Mouse (Mus musculus) E14TG2a.4 (cell line): ENCODE measurements around the gene Gm20388.

Experiments
- H3K27me3 ChIP-seq: 2 replicates; pipeline ENCODE4 v1.6.1; 2014; ENCODE audit warnings: low read length, control low read depth; ENCODE audit not compliant: insufficient read depth
- H3K36me3 ChIP-seq: 2 replicates; pipeline ENCODE4 v1.6.1; 2014; ENCODE audit warnings: low read length, control low read depth; ENCODE audit not compliant: insufficient read depth
- H3K4me1 ChIP-seq: replicated peaks from 2 replicates; pipeline ENCODE4 v1.6.1; 2014; ENCODE audit warnings: low read depth, low read length, control low read depth
- H3K4me3 ChIP-seq: replicated peaks from 2 replicates; pipeline ENCODE4 v1.5.1; 2014; ENCODE audit warnings: mild to moderate bottlenecking, low read length
- H3K9me3 ChIP-seq: 2 replicates; pipeline ENCODE4 v1.6.1; 2014; ENCODE audit warnings: low read length, control low read depth
- CTCF ChIP-seq: conservative IDR thresholded peaks from 2 replicates; pipeline ENCODE4 v1.5.1; 2014; ENCODE audit warnings: low read length
- NANOG ChIP-seq: IDR thresholded peaks from 2 replicates; pipeline ENCODE4 v1.6.1; 2014; ENCODE audit warnings: borderline replicate concordance, low read length, mixed read lengths
- POU5F1 ChIP-seq: IDR thresholded peaks from 2 replicates; pipeline ENCODE4 v1.6.1; 2014; ENCODE audit warnings: low read length, borderline replicate concordance

Gene Gm20388

DNA sequence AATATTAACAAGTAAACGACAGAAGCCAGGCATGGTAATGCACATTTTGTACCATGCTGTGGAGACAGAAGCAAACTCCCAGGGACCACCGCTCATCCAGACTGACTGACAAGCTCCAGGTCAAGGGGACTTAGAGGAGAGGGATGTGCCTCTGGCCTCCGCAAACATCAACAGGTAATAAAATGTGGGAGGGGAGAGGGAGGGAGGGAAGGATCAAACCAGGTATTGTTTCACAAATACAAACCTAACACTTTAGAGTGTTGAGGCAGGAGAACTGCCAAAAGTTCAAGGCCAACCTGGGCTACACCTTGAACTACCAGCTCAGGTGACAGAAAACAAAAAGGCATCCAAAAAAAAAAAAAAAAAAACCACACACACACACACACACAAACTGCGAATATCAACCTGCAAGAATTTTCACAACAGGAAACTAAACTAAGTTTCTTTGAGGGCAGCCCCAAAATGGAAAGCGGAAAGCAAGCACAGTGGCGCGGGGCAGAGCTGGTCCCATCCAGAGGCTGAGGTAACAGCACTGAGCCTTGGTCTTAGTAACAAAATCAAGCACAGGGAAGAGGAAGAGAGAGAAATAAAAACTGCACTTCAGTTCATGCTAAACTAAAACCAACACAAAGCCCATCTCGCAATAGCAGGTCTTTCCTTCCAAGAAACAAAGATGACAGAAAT, 3076.0 kb downstream of the Gm20388 start:
- peaks cover 86% of the 10 kb centered on the region for H3K4me1 ChIP-seq
- peaks cover 16% of the 10 kb centered on the region; the same call in 1 of the 2 replicates for H3K36me3 ChIP-seq
- no peaks in the 10 kb centered on the region for H3K27me3 ChIP-seq
- no peaks in the 10 kb centered on the region for H3K9me3 ChIP-seq
- H3K4me3 ChIP-seq = no peak overlapping the region
- TF ChIP-seq POU5F1 = no peak
- TF ChIP-seq CTCF = no peak
- no peak for TF ChIP-seq NANOG

DNA sequence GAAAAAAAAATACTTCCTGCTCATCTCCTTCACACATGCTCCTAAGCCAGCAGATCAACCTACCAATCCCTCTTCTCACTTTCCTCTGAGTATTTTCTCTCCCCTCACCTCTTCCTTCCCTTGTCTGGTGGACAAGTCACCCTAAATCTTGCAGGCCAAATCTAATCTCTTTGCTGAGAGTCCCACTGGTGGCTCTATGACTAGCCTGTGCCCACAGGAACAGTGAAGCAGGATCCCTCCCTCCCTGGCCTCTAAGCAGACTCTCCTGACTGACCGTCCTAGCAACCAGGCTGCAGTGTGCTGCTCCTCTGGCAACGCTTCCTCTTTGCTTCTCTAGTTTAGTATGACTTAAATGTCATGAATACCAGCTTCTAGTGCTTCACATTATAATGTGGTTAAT, 3076.6 kb downstream of the Gm20388 start:
- Histone ChIP-seq H3K36me3 (peaks cover 16% of the 10 kb centered on the region; the same call in 1 of the 2 replicates), H3K4me3 (no peak overlapping the region), H3K4me1 (peaks cover 86% of the 10 kb centered on the region), H3K9me3 (no peaks in the 10 kb centered on the region), H3K27me3 (no peaks in the 10 kb centered on the region)
- no peak for TF ChIP-seq NANOG
- no peak for TF ChIP-seq CTCF
- no peak for TF ChIP-seq POU5F1

- Histone ChIP-seq H3K27me3 (no peaks in the 10 kb centered on the region), H3K9me3 (no peaks in the 10 kb centered on the region), H3K36me3 (peaks cover 16% of the 10 kb centered on the region; the same call in 1 of the 2 replicates), H3K4me3 (no peak overlapping the region), H3K4me1 (peaks cover 92% of the 10 kb centered on the region)
- TF ChIP-seq NANOG (no peak), POU5F1 (no peak), CTCF (no peak)
These were observed 3078.3 kb downstream of the Gm20388 start for GRCm38 (mm10) chr8:122988955-122989354.

- Histone ChIP-seq H3K4me1 (peaks cover 93% of the 10 kb centered on the region), H3K4me3 (no peak overlapping the region), H3K36me3 (peaks cover 15% of the 10 kb centered on the region; the same call in 1 of the 2 replicates), H3K27me3 (no peaks in the 10 kb centered on the region), H3K9me3 (no peaks in the 10 kb centered on the region)
- TF ChIP-seq POU5F1 (no peak), NANOG (no peak), CTCF (no peak)
These were observed 3079.3 kb downstream of the Gm20388 start for GRCm38 (mm10) chr8:122989976-122990375.

DNA sequence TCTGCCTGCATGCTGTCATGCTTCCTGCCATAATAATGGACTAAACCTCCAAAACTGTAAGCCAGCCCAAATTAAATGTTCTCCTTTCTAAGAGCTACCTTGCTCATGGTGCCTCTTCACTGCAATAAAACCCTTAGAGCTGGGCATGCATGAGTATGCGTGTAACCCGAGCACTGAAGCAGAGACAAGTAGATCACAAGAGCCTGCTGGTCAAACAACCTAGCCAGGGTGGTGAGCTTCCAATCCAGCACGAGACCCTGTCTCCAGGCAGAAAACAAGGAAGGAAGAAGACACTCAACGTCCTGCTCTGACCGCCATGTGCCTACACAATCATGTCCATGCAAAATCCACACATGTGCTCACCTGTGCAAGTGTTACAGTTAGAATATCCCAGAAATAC, 3080.7 kb downstream of the Gm20388 start:
- H3K4me3 ChIP-seq = no peak overlapping the region
- H3K27me3 ChIP-seq = no peaks in the 10 kb centered on the region
- peaks cover 88% of the 10 kb centered on the region for H3K4me1 ChIP-seq
- no peaks in the 10 kb centered on the region for H3K9me3 ChIP-seq
- peaks cover 1% of the 10 kb centered on the region; the same call in 1 of the 2 replicates for H3K36me3 ChIP-seq
- TF ChIP-seq POU5F1 = no peak
- no peak for TF ChIP-seq CTCF
- TF ChIP-seq NANOG = no peak

- peaks cover 88% of the 10 kb centered on the region for H3K4me1 ChIP-seq
- H3K27me3 ChIP-seq = no peaks in the 10 kb centered on the region
- TF ChIP-seq CTCF (no peak), POU5F1 (no peak), NANOG (no peak)
- H3K36me3 ChIP-seq = no peaks in the 10 kb centered on the region; the same call in 1 of the 2 replicates
- no peaks in the 10 kb centered on the region for H3K9me3 ChIP-seq
- H3K4me3 ChIP-seq = no peak overlapping the region
These were observed 3081.7 kb downstream of the Gm20388 start for GRCm38 (mm10) chr8:122992296-122992695.

DNA sequence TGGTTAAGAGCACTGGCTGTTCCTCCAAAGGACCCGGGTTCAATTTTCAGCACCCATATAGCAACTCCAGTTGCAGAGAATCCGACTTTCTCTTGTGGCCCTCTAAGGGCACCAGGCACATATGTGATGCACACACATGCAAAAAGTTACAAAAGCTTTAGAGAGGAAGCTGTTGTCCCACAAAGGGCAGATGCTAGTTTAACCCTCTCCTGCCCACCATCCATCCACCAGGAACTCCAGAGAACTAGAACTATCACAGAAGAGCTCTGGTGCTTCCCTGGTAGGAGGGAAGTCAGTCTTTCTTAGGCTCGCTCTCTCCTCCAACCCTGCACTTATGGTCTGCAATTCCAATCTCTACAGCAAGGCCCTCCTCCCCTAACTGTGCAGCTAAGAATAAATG, 3082.4 kb downstream of the Gm20388 start:
- Histone ChIP-seq H3K27me3 (no peaks in the 10 kb centered on the region), H3K4me1 (peaks cover 88% of the 10 kb centered on the region), H3K4me3 (no peak overlapping the region), H3K9me3 (no peaks in the 10 kb centered on the region), H3K36me3 (no peaks in the 10 kb centered on the region; the same call in 1 of the 2 replicates)
- no peak for TF ChIP-seq NANOG
- TF ChIP-seq POU5F1 = no peak

DNA sequence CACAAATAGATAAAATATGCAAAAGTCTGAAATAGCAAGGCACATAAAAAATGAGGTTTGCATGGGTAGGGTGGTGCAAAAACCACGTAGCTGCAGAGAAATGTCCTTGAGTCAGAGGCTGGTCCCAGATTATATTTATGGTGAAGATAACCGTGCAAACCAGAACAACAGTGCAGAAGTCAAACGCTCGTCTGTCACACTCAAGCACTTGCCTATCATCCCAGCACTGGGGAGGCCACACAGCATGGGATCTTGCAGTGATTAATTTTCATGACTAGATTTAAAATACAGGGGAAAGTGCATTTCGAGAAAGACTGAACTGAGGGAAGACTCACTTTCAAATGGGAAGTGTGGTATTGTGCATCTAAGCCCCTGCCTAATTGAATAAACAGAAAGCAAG, 3083.1 kb downstream of the Gm20388 start:
- TF ChIP-seq NANOG (no peak), POU5F1 (no peak), CTCF (no peak)
- Histone ChIP-seq H3K4me1 (peaks cover 89% of the 10 kb centered on the region), H3K27me3 (no peaks in the 10 kb centered on the region), H3K36me3 (no peaks in the 10 kb centered on the region; the same call in 1 of the 2 replicates), H3K4me3 (no peak overlapping the region), H3K9me3 (no peaks in the 10 kb centered on the region)

GRCm38 (mm10) chr8:122997963-122998362, 3087.3 kb downstream of the Gm20388 start:
- H3K9me3 ChIP-seq = no peaks in the 10 kb centered on the region
- peaks cover 90% of the 10 kb centered on the region for H3K4me1 ChIP-seq
- no peaks in the 10 kb centered on the region for H3K27me3 ChIP-seq
- no peaks in the 10 kb centered on the region for H3K36me3 ChIP-seq
- H3K4me3 ChIP-seq = no peak overlapping the region
- TF ChIP-seq POU5F1 (no peak), NANOG (no peak), CTCF (no peak)
